Mouse (Mus musculus) monocyte, adult 5-6 weeks (primary cell): ENCODE data around the gene Lfng. TPM values are rescaled to one million over a fixed set of nuclear protein-coding genes. Genes with fewer than 3 reads are reported as not detected.
A peak's percentile ranks its signal among the peaks of the same experiment; 100 is the strongest.

Experiments used
- ATAC-seq: fragments of 153-309, 156-312 bp; replicated peaks from 2 replicates; pipeline ENCODE4 v1.8.0; 2017; ENCODE audit warnings: mild to moderate bottlenecking; ENCODE audit not compliant: low TSS enrichment, insufficient number of reproducible peaks, severe bottlenecking, poor library complexity, low FRiP score
- total RNA-seq: library from RNA; stranded (forward); fragments of 200-1000, 200-491, 200-594 nt; gene quantifications from 3 replicates; pipeline ENCODE4 v1.2.3, GENCODE M21; 2017

Gene Lfng
- total RNA-seq, 1 experiment from 2014 or later, result 274 TPM

DNA sequence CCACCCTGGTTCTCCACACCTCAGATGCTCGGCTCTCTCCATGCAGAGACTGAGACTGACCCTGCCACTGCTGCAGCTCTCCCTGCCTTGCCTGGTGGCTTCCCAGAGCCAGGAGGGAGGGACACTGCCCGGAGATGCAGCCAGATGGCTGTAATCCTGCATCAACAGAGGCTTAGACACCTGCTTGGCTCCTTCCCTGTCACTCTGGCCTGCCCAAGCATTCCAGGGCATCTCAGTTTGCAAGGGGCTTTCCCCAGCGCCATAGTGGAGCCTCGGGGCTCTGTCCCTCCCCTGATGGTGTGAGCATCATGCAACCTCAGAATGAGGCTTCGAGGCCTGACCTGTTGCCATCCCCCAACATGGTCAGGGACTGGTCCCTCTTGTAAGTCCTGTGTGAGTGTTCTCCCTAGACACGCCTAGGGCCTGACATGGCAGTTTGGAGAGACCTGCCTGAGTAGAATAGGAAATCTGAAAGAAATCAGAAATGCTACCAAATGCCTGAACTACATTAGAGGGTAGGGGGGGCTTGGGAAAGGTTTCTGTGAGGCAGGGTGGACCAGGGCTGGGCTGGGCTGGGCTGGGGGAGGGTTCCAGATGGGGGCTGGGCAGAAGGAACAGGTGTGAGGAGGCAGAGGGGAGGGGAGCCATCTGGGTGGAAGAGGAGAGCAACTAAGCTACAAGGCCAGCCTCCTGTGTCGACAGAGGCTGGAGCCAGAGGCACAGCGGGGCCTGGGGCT, 24.0 kb upstream of the Lfng start:
- no peak for ATAC-seq

DNA sequence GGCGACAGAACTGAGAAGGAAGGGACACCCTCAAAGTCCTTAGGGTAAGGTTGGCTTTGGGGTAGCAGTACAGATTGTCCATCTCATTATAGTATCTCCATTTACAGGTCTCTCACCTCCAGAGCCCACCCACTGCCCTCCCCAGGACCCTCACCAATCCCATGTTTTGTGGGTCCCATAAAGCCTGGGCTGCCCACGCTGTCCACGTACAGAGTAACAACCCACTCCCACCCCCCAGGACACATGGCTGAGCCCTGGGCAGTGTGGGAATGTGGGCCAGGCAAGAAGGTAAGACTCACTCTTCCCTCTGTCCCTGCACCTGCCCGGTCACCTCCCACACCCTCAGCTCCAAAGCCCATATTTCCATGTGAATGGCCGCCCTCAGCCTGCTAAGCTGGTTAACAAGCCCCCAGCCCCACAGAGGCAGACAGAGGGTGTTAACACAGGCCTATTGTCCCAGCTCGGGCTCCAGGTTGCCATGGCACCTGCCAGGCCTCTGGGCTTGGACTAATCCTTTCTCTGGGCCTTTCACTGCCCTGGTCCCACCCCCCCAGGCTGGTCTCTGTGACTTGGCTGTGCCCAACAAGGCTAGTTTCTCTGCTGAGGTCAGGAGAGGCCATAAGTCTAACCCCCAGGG, 23.3 kb upstream of the Lfng start:
- ATAC-seq, result no peak

DNA sequence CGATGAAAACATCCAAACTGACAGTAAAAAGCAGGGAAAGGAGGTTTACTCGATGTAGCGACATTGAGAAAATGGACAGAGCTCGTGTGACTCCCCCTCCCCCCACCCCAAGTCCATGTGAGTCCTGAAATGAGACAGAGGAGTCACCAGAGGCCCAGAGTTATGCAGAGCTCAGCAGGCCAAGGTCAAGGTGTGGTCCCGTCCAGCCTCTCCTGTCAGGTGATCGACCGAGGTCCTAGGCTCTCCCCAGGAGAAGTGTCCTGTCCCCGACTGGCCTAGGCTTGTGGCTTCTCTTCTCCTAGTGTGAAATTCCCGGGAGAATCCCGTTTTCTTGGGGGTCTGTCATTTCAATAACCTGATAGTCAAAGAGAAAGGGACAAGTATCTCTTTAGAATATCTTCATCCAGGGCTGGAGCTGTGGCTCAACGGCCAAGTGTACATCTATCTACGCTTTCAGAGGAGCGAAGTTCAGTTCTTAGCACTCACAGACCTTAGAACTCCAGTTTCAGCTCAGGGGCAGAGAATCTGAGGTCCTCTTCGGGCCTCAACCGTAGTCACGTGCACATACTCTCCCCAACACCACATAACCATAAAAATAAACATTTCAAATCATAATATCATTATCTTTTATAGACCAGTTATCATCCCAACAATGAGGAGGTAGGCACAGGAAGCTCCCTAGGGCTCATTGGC, 17.9 kb upstream of the Lfng start:
- ATAC-seq, result no peak

DNA sequence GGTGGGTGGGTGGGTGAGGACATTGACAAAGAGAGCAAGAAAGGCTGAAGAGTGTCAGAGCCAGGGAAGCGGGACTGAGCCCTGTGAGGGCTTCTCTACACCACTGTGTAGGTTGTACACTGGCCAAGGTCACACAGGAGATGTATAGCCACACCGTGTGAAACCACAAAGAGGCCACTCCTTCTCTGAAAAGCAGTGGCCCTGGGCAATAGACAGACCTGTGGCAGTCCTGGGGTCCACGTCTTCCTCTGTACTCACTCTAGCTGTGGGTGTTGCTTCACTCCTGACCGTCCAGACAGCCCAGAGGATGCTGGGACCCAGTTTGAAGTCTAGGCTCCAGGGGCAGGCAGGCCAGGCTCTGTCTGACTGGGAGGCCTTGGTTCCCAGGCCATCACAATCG, 12.3 kb upstream of the Lfng start:
- 0 out of 2 replicates have a peak, but pooled peaks have one; percentile 18 for ATAC-seq

DNA sequence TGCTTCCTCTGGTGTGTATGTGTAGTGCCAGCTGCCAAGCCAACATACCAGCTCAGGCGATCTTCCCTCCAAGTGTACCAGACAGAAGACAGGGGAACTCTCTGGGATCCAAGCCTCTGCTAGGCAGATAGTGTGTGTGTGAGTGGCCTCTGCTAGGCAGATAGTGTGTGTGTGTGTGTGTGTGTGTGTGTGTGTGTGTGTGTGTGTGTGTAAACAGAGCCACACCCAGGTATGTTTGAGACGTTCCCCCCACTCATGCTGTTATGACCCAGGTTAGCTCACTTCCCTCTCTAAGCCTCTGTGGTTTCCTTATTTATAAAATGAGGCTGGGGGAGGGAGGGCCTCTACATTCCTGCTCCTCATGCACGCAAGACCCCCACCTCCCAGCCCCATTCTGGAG, 10.7 kb upstream of the Lfng start:
- ATAC-seq, result peak; percentile 29

DNA sequence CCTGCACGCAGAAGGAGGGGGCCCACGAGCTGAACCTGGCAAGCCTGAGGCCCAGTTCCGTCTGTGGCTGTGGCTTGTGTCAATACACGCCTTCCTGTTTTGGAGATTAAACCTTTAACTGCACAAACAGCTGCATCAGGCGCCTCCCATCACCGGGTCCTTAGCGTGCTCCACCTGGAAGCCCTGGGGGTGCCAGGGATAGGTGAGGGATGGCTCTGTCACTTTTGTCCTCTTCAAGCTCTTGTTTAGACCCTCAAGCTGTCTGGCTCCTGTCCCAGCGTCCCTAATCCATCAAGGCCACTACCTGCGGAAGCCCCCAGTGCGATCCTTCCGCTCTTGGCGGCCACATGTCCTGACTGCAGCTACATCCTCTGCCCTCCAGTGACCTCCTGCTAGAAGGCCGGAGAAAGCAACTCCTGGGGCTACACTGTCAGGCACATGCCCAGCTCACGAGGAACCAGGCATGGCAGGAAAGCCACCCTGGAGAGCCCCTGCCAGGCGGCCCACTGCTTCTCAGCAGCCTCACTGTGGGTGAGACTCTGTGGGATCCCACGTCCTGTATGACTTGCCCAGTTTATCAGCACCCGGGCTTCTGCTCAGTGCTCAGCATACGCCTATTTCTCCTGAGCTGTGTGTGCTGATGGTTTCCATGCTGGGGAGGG, 10.1 kb upstream of the Lfng start:
- peak; percentile 62 for ATAC-seq

DNA sequence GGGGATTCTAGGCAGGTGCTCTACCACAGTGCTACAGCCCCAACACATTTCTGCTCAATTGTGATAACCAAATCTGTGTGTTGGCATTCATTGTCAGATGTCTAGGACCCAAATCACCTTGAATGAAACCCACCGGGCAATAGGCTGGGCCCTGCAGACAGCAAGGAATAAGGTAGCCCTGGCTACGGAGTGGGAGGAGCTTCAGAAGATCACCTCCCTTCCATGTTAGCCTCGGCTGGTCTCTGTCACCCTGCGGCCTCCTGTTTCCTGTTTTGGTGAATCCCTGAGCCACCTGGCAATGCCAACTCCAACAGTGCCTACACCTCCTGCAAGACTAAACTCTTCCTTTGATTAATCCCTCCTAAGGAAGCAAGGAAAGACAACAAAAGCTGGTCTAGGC, 9.3 kb upstream of the Lfng start:
- no peak for ATAC-seq

DNA sequence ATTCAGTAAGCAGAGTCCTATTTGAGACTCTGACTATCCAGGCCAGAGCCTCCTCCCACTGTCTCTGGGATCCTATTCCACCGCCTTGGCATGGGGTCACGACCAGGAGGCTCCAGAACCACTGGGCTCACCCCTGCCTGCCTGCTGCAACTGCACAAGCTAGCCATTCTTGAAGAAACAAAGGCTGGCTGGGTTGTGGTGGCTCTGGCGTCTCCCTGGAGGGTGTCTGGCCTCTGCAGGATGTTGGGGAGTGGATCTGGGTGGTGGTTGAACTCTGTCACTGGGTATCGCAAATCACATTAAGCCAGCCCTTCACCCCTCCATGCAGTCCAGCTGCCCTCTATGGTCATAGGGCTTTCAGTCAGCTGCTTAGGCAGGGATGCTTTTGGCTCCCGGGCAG, 7.2 kb upstream of the Lfng start:
- no peak for ATAC-seq

DNA sequence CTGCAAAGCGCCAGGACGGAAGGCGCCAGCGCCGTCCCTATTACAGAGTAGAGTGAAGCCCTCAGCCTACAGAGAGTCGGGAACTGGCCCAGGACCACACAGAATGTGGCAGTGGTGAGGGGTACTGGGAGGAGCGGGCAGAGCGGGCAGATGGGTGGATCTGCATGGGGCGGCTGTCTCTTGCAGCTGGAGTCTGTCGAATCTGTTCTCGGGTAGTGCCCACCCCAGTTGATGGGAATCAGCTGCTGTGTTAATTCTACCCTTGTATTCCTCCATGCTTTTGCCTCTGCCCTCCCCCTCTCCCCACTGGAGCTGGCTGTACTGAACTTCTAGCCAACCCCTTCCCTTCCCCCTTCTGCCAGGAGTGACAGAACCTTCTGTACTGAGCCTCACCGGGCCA, 5.4 kb upstream of the Lfng start:
- ATAC-seq, result no peak

DNA sequence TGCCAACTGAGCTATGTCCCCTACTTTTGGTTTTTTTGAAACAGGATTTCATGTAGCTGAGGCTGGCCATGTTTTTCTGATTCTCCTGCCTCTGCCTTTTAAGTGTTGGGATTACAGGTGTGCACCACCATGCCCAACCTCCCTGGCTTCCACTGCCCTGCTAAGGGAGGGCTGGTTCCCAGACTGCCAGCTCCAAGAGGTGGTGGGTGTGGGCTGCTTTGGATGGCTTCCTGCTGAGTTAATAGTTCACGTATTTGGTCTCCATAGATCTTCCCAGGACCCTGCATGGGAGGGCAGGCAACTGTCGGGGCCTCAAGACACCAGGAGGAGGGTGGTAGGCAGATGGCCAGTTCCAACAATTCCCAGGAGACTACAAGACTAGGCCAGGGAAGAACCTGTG, 4.6 kb upstream of the Lfng start:
- no peak for ATAC-seq

DNA sequence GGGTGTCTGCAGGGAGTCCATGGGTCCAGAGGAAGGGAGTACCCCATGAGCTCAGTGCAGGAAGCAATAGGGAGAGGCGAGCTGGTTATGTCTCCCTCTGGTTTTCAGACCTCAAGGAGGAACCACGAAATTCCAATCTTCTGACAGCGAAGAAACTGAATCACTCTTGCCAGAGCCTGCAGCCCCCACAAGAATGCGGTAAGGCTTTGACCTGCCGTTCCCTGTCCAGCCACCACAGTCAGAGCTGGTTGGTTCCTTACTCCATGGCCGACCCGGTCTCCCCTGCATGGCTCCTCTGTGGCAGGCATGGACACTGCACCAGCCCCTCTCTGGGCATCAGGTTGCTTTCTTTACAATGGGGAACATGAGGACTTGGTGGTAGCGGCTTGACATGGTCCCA, 2.7 kb upstream of the Lfng start:
- no peak for ATAC-seq

DNA sequence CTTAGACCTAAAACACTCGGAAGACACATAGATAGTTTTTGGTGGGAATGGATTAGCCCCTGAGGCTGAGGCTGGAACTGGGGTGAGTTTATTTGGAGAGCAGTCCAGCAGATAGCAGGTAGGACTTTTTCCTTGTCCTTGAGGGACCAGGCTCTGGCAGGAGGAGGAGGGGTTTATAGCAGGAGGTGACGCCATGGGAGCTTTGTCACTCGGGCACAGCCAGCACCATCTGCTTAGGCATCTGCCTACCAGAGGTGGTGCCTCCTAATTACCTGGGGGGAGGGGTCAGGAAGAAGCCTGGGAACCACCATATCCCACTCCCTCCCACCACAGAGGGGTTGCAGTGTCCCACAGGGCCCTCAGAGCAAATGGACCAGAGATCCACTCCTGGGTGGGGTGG, 1.9 kb upstream of the Lfng start:
- ATAC-seq, result no peak

DNA sequence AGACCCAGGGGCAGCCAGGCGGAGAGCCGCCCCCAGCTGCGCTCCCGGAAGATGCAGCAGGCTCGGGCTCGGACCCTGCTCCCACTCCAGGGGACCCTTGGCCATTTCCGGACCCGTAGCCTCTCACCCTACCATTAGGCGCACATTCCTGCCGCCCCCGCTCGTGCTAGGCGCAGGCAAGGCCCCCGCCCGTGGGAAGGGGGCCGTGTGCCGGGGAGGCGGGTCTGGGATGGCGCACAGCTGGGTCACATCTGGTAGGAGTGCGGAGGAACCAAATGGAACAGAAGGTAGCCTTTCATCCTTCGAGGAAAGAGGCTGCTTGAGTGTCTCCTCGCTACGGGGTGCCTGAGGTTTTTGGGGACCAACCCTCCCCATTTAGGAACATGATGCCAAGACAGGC, 734 bp upstream of the Lfng start:
- ATAC-seq, result no peak

DNA sequence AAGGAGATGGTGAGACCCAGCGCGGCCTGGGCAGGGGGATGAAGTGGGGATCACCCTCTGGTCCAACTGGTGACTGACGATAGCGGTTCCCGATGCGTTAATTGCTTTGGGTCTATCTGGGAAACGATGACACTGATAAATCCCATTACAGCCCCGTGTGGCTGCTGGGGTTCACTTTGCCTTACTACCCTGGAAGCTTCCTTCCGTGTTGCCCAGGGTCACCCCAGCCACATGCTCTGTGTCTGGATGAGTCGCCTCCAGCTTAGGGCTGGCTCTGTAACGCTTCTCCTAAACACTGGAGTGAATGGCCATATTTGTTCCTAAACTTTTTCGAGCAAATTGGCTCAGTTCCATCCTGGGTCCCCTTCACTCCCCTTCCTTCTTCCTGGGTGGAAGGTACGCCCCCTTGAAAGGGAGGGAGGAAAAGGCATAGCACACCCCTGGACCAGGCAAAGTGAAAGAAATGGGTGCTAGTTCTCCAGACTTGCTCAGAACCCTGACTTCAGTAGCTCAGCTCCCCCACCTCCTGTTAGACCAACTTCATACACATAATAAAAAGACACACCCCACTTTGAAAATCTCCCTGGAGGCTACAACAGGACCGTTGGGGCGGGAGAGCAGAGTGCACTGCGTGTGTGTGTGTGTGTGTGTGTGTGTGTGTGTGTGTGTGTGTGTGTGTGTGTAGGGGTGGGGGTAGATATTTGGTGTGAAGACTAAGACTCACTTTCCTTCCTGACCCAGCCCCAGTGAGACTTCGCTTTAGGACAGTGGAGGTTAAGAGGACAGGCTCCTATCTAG, 915 bp downstream of the Lfng start:
- ATAC-seq, result no peak

DNA sequence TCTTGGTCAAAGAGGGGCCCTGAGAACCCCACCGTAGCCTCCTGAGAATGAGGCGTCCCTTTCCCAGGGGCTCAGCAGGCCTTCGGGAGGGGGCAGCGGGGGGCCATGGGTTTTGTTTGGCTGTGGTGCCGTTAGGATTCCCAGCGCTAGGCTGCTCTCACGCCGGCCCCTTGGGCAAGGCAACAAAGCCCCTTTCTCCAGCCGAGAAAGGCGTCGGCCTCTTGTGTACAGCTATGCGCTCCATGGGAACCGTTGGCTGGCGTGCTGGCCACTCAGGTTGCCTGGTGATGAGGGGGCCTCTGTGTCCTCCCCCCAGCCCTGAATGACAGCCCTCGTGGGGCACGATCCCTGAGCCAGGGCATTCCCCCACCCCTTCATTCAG, 1.5 kb downstream of the Lfng start:
- no peak for ATAC-seq

DNA sequence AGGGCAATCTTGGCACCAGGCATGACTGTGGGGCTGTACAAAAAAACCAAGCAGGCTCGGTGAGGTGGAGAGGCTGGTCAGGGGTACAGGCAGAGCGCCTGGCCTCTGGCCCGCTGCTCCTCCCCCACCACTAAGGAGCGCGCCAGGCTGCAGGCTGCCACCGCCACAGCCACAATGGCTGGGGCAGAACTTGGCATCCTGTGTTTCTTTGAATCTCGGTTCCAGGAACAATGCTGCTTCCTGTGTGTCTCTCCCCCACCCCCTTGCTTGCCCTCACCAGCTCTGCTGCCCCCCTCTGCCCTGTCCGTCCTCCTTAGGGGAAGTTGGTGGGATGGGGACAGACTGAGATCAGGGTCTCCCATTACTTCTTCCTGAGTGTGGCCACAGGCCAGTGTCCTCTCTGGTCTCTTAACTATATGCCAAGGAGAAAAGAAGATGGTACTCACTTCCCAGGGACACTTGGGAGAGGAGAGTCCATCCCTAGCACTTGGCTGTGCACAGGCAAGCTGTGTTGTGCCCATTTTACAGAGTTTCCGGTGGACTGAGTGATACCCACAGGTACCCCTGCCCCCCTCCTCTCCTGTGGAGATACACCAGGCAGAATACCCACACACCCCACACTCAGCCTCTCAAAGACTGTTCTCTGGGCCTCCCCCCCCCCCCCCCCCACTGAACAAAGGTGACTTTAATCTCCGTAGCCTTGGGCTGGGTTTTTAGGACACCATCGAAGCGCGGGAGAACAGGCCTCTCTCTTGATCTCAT, 2.6 kb downstream of the Lfng start:
- ATAC-seq, result no peak

DNA sequence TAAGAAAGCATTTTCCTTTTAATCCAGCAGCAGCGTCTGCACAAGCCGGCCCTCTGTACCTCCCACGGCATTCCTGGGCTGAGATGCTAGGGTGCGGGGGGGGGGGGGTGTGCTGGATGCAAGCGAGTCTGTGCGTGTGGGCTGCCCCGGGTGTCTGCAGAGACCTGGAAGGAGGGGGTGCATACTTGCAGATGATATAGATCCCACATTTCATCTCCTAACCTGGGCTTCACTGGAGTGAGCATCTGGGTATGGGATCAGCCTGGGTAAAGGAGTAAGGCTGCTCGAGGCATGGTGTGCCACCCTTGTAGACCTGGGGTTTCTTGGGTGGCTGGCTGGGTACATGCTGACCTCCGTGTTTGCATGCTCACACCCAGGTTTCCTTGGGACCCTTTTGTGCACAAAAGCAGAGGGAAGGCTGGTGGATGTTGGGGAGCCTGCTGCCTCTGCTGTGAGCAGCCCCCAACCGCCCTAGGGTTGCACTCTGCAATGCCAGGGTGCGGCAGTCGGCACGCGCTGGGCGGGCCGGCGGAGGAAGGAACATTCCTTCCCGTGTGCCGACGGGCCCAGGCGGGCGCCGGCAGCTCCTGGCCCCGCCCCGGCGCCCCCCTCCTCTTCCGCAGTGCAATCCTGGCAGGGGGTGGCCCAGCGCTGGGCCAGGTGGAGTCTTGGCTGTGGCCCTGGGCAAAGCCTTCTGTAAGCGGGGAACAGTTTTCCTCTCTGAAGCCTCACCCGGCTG, 3.3 kb downstream of the Lfng start:
- ATAC-seq, result no peak
